Mouse (Mus musculus): ENCODE results near the gene Gm42669.
A peak's percentile ranks its signal among the peaks of the same experiment; 100 is the strongest.

Gm42669 gene

DNA sequence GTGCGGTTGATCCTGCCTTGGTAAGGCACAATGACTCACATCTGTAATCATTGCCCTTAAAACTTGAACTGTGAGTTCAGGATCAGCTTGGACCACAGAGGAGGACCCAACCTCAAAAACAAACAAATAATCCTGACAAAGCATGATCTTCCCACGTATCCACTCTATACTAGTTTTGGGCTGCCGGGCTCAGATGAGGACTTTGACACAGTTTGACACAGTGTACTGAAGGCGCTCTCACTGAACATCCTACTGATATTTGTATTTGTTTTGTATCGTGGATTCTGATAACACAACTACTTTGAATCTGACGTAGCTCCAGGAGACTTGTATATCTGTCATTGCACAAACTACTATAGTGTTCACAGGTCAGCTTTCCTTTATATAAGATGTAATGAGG is 14.0 kb downstream of the Gm42669 start:
- no peak for DNase-seq (ENCODE audit: low spot score in 2 of 2)

DNA sequence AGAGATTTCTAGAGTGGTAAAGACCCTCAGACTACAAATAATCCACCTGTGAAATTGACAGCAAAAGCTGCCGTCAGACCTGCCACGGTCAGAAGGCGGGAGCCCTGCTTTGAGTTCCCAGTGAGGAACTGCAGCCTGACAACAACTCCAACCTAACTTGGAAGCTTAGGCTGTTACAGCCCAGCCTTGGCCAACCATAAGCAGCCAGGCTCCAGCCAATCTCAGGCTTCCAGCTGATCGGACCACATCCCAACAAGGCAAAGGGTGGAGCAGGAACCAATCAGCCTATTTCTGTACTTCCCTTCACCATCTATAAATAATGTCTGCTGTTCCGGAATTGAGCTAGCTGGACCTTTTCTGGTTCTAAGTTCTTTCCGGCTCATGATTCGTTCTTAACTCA is 14.5 kb downstream of the Gm42669 start:
- peak in 1 of 2 experiments; percentile 68 for DNase-seq (ENCODE audit: low spot score in 2 of 2)

DNA sequence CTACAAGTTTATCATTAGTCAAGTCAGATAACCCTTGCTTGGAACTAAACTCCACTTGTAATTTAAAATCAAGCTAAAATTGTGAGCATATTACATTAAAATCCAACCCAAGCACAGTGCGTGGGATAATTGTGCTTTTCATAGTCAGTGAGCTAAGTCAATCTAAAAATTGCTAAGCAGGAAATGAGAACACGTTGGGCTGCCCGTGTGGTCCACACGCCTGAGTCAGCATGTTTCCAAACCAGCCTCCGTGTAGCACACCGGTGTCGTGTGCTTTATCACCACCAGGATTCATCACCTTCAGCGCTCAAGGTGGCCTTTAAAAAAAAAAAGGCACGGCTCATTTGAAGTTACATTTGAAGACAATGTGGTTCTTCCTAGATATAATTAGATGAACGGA is 16.9 kb downstream of the Gm42669 start:
- peak in 1 of 2 experiments; percentile 74 for DNase-seq (ENCODE audit: low spot score in 2 of 2)

- DNase-seq (ENCODE audit: low spot score in 2 of 2), result no peak
These were observed 21.4 kb downstream of the Gm42669 start for GRCm38 (mm10) chr5:107528856-107529255.

GRCm38 (mm10) chr5:107533590-107533989 is 26.2 kb downstream of the Gm42669 start:
- no peak for DNase-seq (ENCODE audit: low spot score in 2 of 2)

- no peak for DNase-seq (ENCODE audit: low spot score in 2 of 2)
These were observed 27.2 kb downstream of the Gm42669 start, which contains the start of gene 1700028K03Rik for GRCm38 (mm10) chr5:107534581-107534980. Gene 1700028K03Rik, plus strand, starts transcription at chr5:107534709.

DNA sequence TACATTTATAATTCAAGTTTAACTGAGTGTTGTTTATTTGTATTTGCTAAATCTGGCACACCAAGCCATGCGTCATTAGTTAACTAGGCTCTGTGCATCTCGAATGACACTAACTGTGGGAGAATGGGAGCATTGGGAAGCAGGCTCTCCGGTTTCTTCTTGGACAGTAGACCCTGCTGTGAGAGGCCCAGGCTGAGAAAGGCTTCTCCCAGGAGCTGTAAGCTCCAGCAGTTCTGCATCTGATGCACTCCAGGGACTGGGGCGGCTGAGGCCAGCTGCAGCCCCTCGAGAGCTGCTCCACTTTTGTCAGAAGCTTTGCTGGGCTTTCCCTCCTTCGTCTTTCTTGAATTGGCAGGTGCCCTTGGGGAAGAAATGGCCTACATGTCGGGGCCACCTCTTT is 34.3 kb downstream of the Gm42669 start:
- DNase-seq (ENCODE audit: low spot score in 2 of 2), result no peak

GRCm38 (mm10) chr5:107545927-107546326 is 38.5 kb downstream of the Gm42669 start:
- DNase-seq (ENCODE audit: low spot score in 2 of 2), result no peak

- DNase-seq (ENCODE audit: low spot score in 2 of 2), result no peak
These were observed 40.5 kb downstream of the Gm42669 start for GRCm38 (mm10) chr5:107547955-107548354.

DNA sequence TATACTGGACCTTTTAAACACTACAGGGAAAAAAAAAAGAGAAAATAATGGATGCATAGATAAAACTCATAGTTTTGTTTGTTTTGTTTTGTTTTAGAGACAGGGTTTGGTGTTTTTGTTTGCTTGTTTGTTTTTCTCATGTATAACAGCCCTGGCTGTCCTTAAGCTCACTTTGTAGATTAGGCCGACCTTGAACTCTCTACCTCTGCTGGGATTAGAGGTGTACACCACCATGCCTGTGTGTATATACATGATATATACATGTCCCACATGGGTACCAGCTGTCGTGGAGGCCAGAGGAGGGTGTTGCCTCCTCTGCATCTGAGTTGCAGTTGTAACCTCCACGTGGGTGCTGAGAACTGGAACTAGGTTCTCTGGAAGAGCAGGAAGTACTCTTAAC is 41.0 kb downstream of the Gm42669 start:
- no peak for DNase-seq (ENCODE audit: low spot score in 2 of 2)

GRCm38 (mm10) chr5:107554336-107554735 is 46.9 kb downstream of the Gm42669 start:
- no peak for DNase-seq (ENCODE audit: low spot score in 2 of 2)

- DNase-seq (ENCODE audit: low spot score in 2 of 2), result no peak
These were observed 49.5 kb downstream of the Gm42669 start for GRCm38 (mm10) chr5:107556969-107557368.

GRCm38 (mm10) chr5:107569148-107569547 is 61.7 kb downstream of the Gm42669 start:
- peak in 1 of 2 experiments; percentile 16 for DNase-seq (ENCODE audit: low spot score in 2 of 2)

DNA sequence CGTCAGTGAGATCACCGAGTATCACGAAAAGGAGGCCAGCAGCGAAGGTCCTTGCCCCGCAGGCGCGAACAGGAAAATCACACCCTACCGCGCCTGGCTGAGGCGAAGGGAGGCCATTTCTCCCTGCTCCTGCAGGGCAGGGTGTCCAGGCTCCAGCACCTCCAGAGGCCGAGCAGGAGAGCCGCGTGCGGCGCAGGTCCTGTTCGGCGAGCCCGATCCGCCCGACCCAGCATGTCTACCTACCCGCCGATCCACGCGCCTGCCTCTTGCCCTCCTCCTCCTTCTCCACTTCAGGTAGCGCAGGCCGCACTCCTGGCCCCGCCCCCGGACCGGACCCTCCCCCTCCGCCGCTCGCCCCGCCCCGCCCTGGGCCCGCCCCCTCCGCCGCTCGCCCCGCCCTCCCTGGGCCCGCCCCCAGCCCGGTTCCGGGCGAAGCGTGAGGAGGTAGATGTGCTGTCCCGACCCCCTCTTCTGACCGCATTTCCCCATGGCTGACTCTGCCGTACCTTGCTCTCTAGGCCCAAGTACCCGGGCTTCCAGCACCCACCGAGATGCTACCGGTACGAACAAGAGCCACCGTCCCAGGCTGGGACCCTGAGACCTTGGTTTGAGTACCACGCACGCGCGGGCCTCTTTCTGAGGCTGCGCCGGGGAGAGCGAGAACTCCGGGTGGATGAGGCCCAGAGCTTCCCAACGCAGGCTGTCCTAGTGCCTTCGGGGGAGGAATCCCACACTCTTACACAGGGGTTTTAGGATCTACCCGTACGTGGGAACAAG is 90.1 kb downstream of the Gm42669 start, which contains the start of the genes Rpap2 and Glmn:
Gene Rpap2, plus strand, starts transcription at position 73 of the 777 bp plus-strand sequence.
Gene Glmn, minus strand, starts transcription at position 588 of the 777 bp plus-strand sequence.
- DNase-seq (ENCODE audit: low spot score in 2 of 2), result peak; percentile 86

- no peak for DNase-seq (ENCODE audit: low spot score in 2 of 2)
These were observed 91.0 kb downstream of the Gm42669 start for GRCm38 (mm10) chr5:107598380-107598779.

- peak; percentile 46 to 73 for DNase-seq (ENCODE audit: low spot score in 2 of 2)
These were observed 103.8 kb downstream of the Gm42669 start for GRCm38 (mm10) chr5:107611224-107611623.

DNA sequence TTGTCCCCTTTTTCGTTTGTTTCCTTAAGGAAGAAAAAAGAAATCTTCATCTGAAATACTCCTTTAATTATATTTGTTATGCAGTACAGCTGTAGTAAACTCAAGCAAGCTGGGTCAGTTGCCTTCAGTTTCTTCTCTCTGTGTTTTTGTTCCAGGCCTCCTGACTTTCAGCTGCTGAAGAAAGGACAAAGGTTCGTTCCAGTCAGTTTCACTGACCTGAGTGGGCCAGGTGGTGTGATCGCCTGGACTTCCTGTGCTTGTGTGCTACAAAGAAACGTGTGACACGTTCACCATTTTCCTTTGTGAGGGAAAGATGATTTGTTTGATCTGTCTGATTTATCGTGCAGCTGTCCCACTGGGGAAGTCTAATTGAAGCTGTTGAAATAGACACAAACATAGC is 110.6 kb downstream of the Gm42669 start:
- DNase-seq (ENCODE audit: low spot score in 2 of 2), result no peak

- no peak for DNase-seq (ENCODE audit: low spot score in 2 of 2)
These were observed 113.9 kb downstream of the Gm42669 start for GRCm38 (mm10) chr5:107621327-107621726.
